Mouse (Mus musculus) c-Kit-positive CD71-positive TER-119-positive erythroid progenitor cells, embryonic 14.5 days (primary cell): ENCODE results near the gene Mrpl39.

Source experiments
- DNase-seq: peaks from one replicate; pipeline ENCODE4 v3.0.0-alpha.2; 2013; ENCODE audit warnings: low spot score

The Mrpl39 gene

GRCm38 (mm10) chr16:84744703-84745490 is 9.4 kb upstream of the Mrpl39 start:
- no peak for DNase-seq

- DNase-seq: no peak
Measured at GRCm38 (mm10) chr16:84737358-84737757, 1.8 kb upstream of the Mrpl39 start.

GRCm38 (mm10) chr16:84734806-84735165 is 756 bp downstream of the Mrpl39 start:
- no peak for DNase-seq

- DNase-seq: no peak
Measured at GRCm38 (mm10) chr16:84720670-84721069, 14.9 kb downstream of the Mrpl39 start.

GRCm38 (mm10) chr16:84718250-84718649 is 17.3 kb downstream of the Mrpl39 start:
- DNase-seq: no peak

- no peak for DNase-seq
Measured at GRCm38 (mm10) chr16:84717618-84718248, 17.8 kb downstream of the Mrpl39 start.

- no peak for DNase-seq
Measured at GRCm38 (mm10) chr16:84716724-84717617, 18.6 kb downstream of the Mrpl39 start.

- no peak for DNase-seq
Measured at GRCm38 (mm10) chr16:84716197-84716596, 19.3 kb downstream of the Mrpl39 start.

GRCm38 (mm10) chr16:84714978-84715377 is 20.6 kb downstream of the Mrpl39 start:
- DNase-seq: no peak

GRCm38 (mm10) chr16:84713926-84714325 is 21.6 kb downstream of the Mrpl39 start:
- no peak for DNase-seq

GRCm38 (mm10) chr16:84713156-84713555 is 22.4 kb downstream of the Mrpl39 start:
- no peak for DNase-seq

- no peak for DNase-seq
Measured at GRCm38 (mm10) chr16:84708649-84709048, 26.9 kb downstream of the Mrpl39 start.

GRCm38 (mm10) chr16:84707802-84708201 is 27.7 kb downstream of the Mrpl39 start:
- DNase-seq: no peak

GRCm38 (mm10) chr16:84706571-84706970 is 29.0 kb downstream of the Mrpl39 start:
- DNase-seq: no peak

- DNase-seq: no peak
Measured at GRCm38 (mm10) chr16:84705507-84705906, 30.0 kb downstream of the Mrpl39 start.

GRCm38 (mm10) chr16:84704661-84705240 is 30.8 kb downstream of the Mrpl39 start:
- DNase-seq: no peak

- no peak for DNase-seq
Measured at GRCm38 (mm10) chr16:84703769-84704660, 31.5 kb downstream of the Mrpl39 start.

GRCm38 (mm10) chr16:84703129-84703768 is 32.3 kb downstream of the Mrpl39 start:
- no peak for DNase-seq

- DNase-seq: no peak
Measured at GRCm38 (mm10) chr16:84702230-84703128, 33.1 kb downstream of the Mrpl39 start.

GRCm38 (mm10) chr16:84701041-84701440 is 34.5 kb downstream of the Mrpl39 start:
- no peak for DNase-seq
